Mouse (Mus musculus) testis, adult 2 months (tissue): ENCODE measurements around the gene Slc22a19. TPM values are rescaled to one million over a fixed set of nuclear protein-coding genes. Genes with fewer than 3 reads are reported as not detected.
"Not testable (repeated sequence)": the region's sequence is repeated elsewhere in the genome, so short reads cannot be mapped to it uniquely, and the experiment has no call there.

ENCODE experiments used
- H3K27ac ChIP-seq: fragments of 200-500 bp; 2 replicates; pipeline ENCODE4 v1.5.1; 2012; ENCODE audit warnings: low read depth, low read length; ENCODE audit not compliant: control insufficient read depth, insufficient read depth
- H3K27me3 ChIP-seq: fragments of 200-500 bp; 2 replicates; pipeline ENCODE4 v1.6.1; 2012; ENCODE audit warnings: mild to moderate bottlenecking, low read length, moderate library complexity; ENCODE audit not compliant: control insufficient read depth, insufficient read depth
- H3K36me3 ChIP-seq: fragments of 200-500 bp; 2 replicates; pipeline ENCODE4 v1.6.1; 2012; ENCODE audit warnings: mild to moderate bottlenecking, low read length; ENCODE audit not compliant: control insufficient read depth, insufficient read depth
- H3K4me1 ChIP-seq: fragments of 200-500 bp; 2 replicates; pipeline ENCODE4 v1.6.1; 2012; ENCODE audit warnings: low read length; ENCODE audit not compliant: control insufficient read depth, insufficient read depth
- H3K4me3 ChIP-seq: fragments of 200-500 bp; 2 replicates; pipeline ENCODE4 v1.5.1; 2012; ENCODE audit warnings: low read depth, mild to moderate bottlenecking, low read length, moderate library complexity, mixed read lengths; ENCODE audit not compliant: control insufficient read depth
- CTCF ChIP-seq: fragments of 200-500 bp; IDR thresholded peaks from 2 replicates; pipeline ENCODE4 v1.5.1; 2012; ENCODE audit warnings: low read depth, mild to moderate bottlenecking, inconsistent platforms, low read length, moderate library complexity; ENCODE audit not compliant: control insufficient read depth, insufficient read depth, insufficient replicate concordance
- POLR2A ChIP-seq: fragments of 200-500 bp; IDR thresholded peaks from 2 replicates; pipeline ENCODE4 v1.6.1; 2012; ENCODE audit warnings: low read depth, mild to moderate bottlenecking, inconsistent platforms, low read length, moderate library complexity; ENCODE audit not compliant: control insufficient read depth
- polyA plus RNA-seq: library from polyadenylated mRNA; depleted of rRNA; stranded (reverse); fragments of >200 nt; gene quantifications from 2 replicates; pipeline ENCODE4 v1.2.3, GENCODE M21; 2012; rRNA removed

The Slc22a19 gene
- 0.06 and 0.11 TPM in 2 replicates for polyA plus RNA-seq

DNA sequence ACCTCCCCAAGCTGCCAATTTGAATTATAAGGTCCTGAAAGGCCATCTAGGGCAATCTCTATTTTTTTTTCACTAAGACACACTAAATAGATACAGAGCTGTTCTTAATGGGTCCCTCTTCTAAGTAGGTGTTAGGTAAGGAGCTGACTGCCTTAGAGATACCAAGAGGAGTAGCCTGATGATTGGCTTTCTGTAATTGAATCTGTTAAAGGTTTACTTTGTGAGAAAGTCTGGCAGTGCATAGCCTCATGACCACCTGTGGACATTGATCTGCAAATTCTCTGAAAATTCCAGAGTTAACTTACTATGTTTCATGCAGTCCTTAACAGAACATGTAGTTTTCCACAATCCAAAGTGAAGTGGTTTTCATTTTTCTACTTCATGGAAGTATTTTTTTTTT is at the start of gene Slc22a19:
Slc22a19 (minus strand) TSS at position 163 of the 400 bp plus-strand sequence.
- no peak for TF ChIP-seq CTCF
- no peak for TF ChIP-seq POLR2A
- Histone ChIP-seq H3K4me3 (no peak within 1 kb of the TSS), H3K36me3 (no peaks in the 10 kb centered on the region), H3K27me3 (no peaks in the 10 kb centered on the region), H3K4me1 (no peaks in the 10 kb centered on the region), H3K27ac (no peak within 1 kb of the TSS)

GRCm38 (mm10) chr19:7753371-7753770 is 42.3 kb upstream of the Slc22a19 start:
- H3K4me3 ChIP-seq, H3K27me3 ChIP-seq: not testable (repeated sequence)

GRCm38 (mm10) chr19:7729543-7729942 is 18.4 kb upstream of the Slc22a19 start:
- Histone ChIP-seq H3K27me3 (no peaks in the 10 kb centered on the region), H3K4me1 (no peaks in the 10 kb centered on the region), H3K4me3 (no peak overlapping the region), H3K27ac (no peak overlapping the region), H3K36me3 (no peaks in the 10 kb centered on the region)
- TF ChIP-seq CTCF = no peak
- no peak for TF ChIP-seq POLR2A

More at GRCm38 (mm10) chr19:7753371-7753770, 42.3 kb upstream of the Slc22a19 start:
- not testable (repeated sequence) for H3K27ac ChIP-seq, H3K36me3 ChIP-seq, H3K4me1 ChIP-seq

DNA sequence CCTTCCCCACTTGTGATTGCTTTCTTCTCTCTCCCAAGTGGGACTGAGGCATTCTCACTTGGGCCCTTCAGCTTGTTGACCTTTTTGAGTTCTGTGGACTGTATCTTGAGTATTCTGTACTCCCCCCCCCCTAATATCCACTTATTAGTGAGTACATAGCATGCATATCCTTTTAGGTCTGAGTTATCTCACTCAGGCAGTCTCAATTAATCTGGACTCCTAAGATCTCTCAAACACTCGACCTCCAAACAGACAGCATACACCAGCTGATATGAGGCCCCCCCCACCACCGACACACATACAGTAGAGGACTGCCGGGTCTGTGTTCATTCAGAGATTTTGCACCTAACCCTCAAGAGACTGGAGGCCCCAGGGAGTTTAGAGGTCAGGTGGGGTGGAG is 18.0 kb downstream of the Slc22a19 start:
- not testable (repeated sequence) for H3K36me3 ChIP-seq, H3K4me1 ChIP-seq, H3K27me3 ChIP-seq, H3K4me3 ChIP-seq, H3K27ac ChIP-seq

DNA sequence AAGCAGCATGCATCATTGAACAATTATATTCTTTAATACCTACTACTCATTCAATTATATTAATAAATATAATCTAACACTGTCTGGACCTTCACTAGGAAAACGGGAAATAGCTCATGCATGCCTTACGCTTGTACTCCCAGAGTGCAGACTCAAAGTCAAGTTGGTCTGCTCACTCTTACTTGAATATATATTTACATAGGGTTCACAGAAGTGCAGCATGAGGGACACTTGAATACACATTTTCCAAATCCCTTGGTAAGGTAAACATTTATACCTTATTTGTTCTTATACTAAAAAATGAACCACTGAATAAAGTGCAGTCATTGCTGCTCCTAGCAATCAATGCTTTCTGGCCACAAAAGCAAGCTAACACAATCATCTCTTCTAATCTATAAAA is 19.9 kb downstream of the Slc22a19 start:
- no peak overlapping the region for H3K27ac ChIP-seq
- no peak overlapping the region for H3K4me3 ChIP-seq
- H3K36me3 ChIP-seq = no peaks in the 10 kb centered on the region
- no peak for TF ChIP-seq POLR2A
- no peak for TF ChIP-seq CTCF
- H3K27me3 ChIP-seq = no peaks in the 10 kb centered on the region
- no peaks in the 10 kb centered on the region for H3K4me1 ChIP-seq

GRCm38 (mm10) chr19:7687988-7688387 is 23.1 kb downstream of the Slc22a19 start:
- Histone ChIP-seq H3K27me3 (no peaks in the 10 kb centered on the region), H3K27ac (no peak overlapping the region), H3K4me1 (no peaks in the 10 kb centered on the region), H3K36me3 (no peaks in the 10 kb centered on the region), H3K4me3 (no peak overlapping the region)
- TF ChIP-seq CTCF = no peak
- no peak for TF ChIP-seq POLR2A

DNA sequence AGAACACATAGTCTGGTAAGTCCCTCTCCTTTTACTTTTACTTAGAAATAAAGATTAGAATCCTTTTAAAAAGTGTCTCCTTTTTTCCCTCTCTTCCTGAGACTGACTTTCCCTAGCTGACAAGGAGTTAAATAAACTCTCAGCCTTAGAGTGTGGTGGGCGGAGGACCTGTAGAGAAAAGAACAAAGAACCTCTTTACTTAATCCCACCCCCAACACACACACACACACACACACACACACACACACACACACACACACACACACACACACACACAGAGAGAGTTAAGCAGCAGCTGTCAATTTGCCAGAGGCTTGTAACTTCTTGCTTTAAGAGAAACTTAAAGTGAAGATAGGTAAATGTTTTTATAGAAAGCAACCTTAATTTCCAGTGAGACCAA is 39.1 kb downstream of the Slc22a19 start:
- Histone ChIP-seq H3K4me3 (no peak overlapping the region), H3K27me3 (no peaks in the 10 kb centered on the region), H3K36me3 (no peaks in the 10 kb centered on the region), H3K27ac (no peak overlapping the region), H3K4me1 (no peaks in the 10 kb centered on the region)
- TF ChIP-seq CTCF = no peak
- TF ChIP-seq POLR2A = no peak

DNA sequence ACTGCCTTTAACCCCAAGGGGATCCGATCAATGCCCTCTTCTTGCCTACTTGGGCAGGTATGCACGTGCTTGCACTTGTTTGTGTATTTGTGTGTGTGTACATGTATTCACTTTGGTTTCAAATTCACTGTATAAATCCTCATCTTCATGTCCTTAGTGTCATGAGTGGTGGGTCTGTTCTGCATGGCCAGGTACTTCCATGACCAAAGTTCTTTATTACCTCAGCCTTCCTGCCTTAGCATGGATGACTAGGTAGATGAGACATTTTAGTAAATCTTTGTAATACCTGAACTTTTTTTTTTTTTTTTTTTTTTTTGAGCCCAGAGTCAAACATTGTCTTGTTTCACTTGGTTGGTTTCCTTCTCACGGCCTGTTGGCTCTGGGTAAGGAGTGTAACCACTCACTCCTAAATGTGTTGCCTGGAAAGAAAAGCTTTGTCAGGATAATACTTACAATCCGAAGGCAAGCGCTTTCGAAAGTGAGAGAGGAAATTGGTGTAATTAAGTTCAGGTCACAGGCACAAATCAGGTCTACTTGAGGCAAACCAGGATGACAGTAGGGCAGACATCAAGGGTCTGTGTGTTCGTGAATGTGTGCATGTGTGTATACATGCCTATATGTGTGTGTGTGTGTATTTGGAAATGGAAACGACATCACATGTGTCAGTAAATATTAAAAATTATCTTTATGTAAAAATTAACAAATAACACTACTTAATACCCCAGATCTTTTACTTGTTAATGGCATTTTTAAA is 62.0 kb downstream of the Slc22a19 start:
- H3K27ac ChIP-seq = no peak overlapping the region
- H3K4me3 ChIP-seq = no peak overlapping the region
- no peaks in the 10 kb centered on the region for H3K36me3 ChIP-seq
- no peak for TF ChIP-seq CTCF
- H3K4me1 ChIP-seq = no peaks in the 10 kb centered on the region
- H3K27me3 ChIP-seq = no peaks in the 10 kb centered on the region
